Mouse (Mus musculus) forebrain, embryonic 11.5 days (tissue): ENCODE data around the gene Tcf7l1. TPM values are rescaled to one million over a fixed set of nuclear protein-coding genes. Genes with fewer than 3 reads are reported as not detected.

Source experiments
- ATAC-seq: fragments of 200-750 bp; cut with Nextera tagmentation; replicated peaks from 2 replicates; pipeline ENCODE4 v1.8.0; 2017; ENCODE audit warnings: moderate TSS enrichment; ENCODE audit not compliant: low FRiP score
- DNase-seq: peaks from one replicate; pipeline ENCODE4 v3.0.0-alpha.2; 2017; ENCODE audit warnings: low spot score
- H3K27ac ChIP-seq: fragments of 300-500 bp; sonication (generic); 2 replicates; pipeline ENCODE4 v1.5.1; 2014; ENCODE audit warnings: low read depth, low read length
- H3K27me3 ChIP-seq: fragments of 300-500 bp; sonication (generic); 2 replicates; pipeline ENCODE4 v1.6.1; 2014; ENCODE audit warnings: mild to moderate bottlenecking, low read length, mixed read lengths; ENCODE audit not compliant: control insufficient read depth, insufficient read depth
- H3K36me3 ChIP-seq: fragments of 300-500 bp; sonication (generic); 2 replicates; pipeline ENCODE4 v1.6.1; 2014; ENCODE audit warnings: mild to moderate bottlenecking, low read length, moderate library complexity, mixed read lengths; ENCODE audit not compliant: control insufficient read depth, insufficient read depth
- H3K4me1 ChIP-seq: fragments of 300-500 bp; sonication (generic); replicated peaks from 2 replicates; pipeline ENCODE4 v1.6.1; 2014; ENCODE audit warnings: low read length, mixed read lengths; ENCODE audit not compliant: control insufficient read depth, insufficient read depth
- H3K4me2 ChIP-seq: fragments of 300-500 bp; sonication (generic); 2 replicates; pipeline ENCODE4 v1.6.1; 2014; ENCODE audit warnings: low read depth, mild to moderate bottlenecking, low read length, moderate library complexity, mixed read lengths; ENCODE audit not compliant: severe bottlenecking
- H3K4me3 ChIP-seq: fragments of 300-500 bp; sonication (generic); 2 replicates; pipeline ENCODE4 v1.5.1; 2014; ENCODE audit warnings: low read depth, low read length
- H3K9ac ChIP-seq: fragments of 300-500 bp; sonication (generic); 2 replicates; pipeline ENCODE4 v1.6.1; 2014; ENCODE audit warnings: low read length
- H3K9me3 ChIP-seq: fragments of 300-500 bp; sonication (generic); 2 replicates; pipeline ENCODE4 v1.6.1; 2016; ENCODE audit warnings: low read length, mixed read lengths; ENCODE audit not compliant: control insufficient read depth
- WGBS: fragments of 180-500 bp; shearing (Covaris S2); extraction: QIAGEN DNeasy Blood & Tissue Kit; methylation state at CpG from one replicate; pipeline ENCODE4 v1.1.7; 2014; 5-methylcytosine and 5-hydroxymethylcytosine counted together
- polyA plus RNA-seq: library from polyadenylated mRNA; unstranded; fragments of >200 nt; fragmentation: Nextera tagmentation; extraction: Ambion mirVana; gene quantifications from 2 replicates; pipeline ENCODE4 v1.2.1, GENCODE M21; 2014

Tcf7l1 gene
- polyA plus RNA-seq, 1 experiment from 2014 or later = 33.3 TPM

DNA sequence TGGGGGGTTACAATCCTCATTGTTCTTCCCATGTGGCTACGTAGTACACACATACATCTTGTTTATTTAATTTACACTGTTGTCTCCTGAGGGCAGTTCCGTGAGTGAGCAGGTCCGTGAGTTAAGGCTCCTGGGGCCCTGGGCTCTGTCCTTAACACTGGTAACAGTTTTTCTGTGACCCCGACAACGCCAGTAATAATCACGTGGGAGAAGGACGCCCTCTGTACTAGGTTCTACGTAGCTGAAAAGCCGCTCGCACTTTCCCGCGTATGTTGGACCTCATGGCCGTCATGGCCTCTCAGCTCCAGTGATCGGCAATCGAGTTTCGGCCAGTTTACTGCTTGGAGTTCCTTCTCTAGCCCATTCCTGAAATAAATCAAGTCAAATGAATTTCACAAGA lies 6.4 kb upstream of the Tcf7l1 start:
- H3K4me3 ChIP-seq = no peak overlapping the region
- H3K9ac ChIP-seq = no peak overlapping the region
- no peak for DNase-seq
- WGBS = 61% methylated on average over 16 of the region's 16 CpGs
- no peak overlapping the region for H3K27ac ChIP-seq
- no peaks in the 10 kb centered on the region for H3K27me3 ChIP-seq
- H3K4me1 ChIP-seq = no peaks in the 10 kb centered on the region
- no peaks in the 10 kb centered on the region for H3K9me3 ChIP-seq
- no peak overlapping the region for H3K4me2 ChIP-seq
- no peaks in the 10 kb centered on the region for H3K36me3 ChIP-seq
- ATAC-seq = no peak

DNA sequence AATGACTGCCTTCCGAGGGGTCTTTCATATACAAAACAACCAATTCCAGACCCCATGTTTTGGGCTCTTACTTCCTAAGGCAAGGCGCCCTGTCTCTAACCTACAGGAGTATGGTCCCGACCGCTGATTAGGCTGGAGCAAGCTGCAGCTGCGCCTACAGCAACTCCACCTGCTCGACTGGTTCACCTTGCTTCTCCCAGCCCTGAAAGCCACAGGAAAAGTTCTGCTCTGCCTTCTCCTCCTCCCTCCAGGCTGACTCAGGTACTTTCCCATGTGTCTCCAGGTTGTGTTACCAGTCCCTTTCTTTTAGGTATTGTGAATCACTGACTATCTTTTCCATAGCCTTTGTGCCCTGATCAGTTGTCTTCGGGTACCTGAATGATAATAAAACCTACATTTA lies 5.8 kb upstream of the Tcf7l1 start:
- Histone ChIP-seq H3K27me3 (no peaks in the 10 kb centered on the region), H3K27ac (no peak overlapping the region), H3K4me1 (no peaks in the 10 kb centered on the region), H3K4me2 (no peak overlapping the region), H3K36me3 (no peaks in the 10 kb centered on the region), H3K4me3 (no peak overlapping the region), H3K9me3 (no peaks in the 10 kb centered on the region), H3K9ac (no peak overlapping the region)
- WGBS = 49% methylated on average over 7 of the region's 7 CpGs
- no peak for ATAC-seq
- DNase-seq = no peak

DNA sequence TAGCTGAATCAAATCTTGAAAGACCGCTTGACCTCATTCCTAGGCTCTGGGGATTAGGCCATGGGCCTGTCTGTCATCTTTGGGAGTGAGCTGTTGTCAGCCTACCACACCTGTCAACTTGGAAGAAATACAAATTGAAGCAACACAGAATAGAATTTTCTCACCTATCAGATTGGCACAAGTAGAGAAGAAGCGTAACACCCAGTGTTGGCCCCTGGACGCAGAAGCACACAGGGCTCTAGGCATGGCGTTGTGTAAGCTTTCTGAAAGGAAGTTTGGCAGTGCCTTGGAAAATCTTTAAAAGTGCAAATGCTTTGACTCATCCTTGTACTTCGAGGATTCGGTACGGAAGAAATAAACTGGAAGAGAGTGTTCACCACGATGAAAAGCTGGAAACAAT lies 3.6 kb upstream of the Tcf7l1 start:
- Histone ChIP-seq H3K27ac (no peak overlapping the region), H3K36me3 (no peaks in the 10 kb centered on the region), H3K4me3 (no peak overlapping the region), H3K4me2 (no peak overlapping the region), H3K9me3 (no peaks in the 10 kb centered on the region), H3K4me1 (no peaks in the 10 kb centered on the region), H3K27me3 (no peaks in the 10 kb centered on the region), H3K9ac (no peak overlapping the region)
- ATAC-seq = no peak
- no peak for DNase-seq
- WGBS = 95% methylated on average over 8 of the region's 8 CpGs

DNA sequence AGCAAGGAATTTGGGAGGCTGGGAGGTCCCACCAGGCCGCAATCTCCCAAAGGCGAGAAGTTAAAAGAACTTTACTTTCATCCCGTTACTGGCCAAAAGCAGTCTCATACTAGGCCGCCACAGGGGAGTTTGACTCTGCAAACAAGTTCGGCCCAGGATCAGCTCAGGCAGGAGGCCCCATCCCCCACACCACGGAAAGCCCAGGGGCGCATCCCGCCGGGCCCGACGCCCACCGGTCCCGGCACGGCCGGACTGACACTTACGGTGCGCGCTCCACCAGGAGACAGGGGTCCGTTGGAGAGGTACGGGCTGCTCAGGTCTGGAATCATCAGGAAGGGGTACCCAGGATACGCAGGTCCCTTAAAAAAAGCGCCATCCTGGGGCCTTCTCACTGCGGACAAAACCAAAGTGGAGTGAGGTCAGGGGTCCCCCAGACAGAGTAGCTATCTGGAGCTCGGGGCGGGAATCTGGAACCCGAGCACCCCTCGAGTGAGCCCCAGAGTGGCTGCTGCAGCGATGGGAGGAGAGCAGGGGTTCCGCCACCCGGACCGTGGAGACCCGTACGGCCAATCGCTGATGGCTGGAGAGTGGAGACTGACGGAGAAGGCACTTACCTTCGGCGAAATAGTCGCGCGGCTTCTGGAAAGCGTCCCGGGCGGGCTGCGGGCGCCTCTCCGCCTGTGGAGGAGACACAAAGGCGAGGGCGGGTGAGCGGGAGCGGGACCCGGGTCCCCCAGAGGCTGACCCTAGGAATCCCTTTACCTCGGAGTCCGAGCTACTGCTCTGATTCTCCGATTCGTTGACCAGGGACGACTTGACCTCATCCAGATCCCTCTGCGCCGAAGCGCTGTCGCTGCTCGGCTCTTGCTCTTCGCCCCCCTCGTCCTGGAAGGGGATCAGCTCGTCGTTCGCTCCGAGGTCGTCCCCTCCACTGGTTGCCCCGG lies 834 bp downstream of the Tcf7l1 start:
- WGBS = under 1% methylated on average over 69 of the region's 69 CpGs
- Histone ChIP-seq H3K4me2 (peak overlapping the region; percentile 75), H3K4me1 (peaks cover 6% of the 10 kb centered on the region; the same call in 1 of the 2 replicates), H3K9ac (peak overlapping the region; percentile 79), H3K27ac (peak overlapping the region; percentile 74), H3K4me3 (peak overlapping the region; percentile 84), H3K27me3 (no peaks in the 10 kb centered on the region), H3K9me3 (no peaks in the 10 kb centered on the region), H3K36me3 (peaks cover 3% of the 10 kb centered on the region; the same call in 1 of the 2 replicates)
- DNase-seq = peak; percentile 77
- peak; percentile 19 for ATAC-seq

DNA sequence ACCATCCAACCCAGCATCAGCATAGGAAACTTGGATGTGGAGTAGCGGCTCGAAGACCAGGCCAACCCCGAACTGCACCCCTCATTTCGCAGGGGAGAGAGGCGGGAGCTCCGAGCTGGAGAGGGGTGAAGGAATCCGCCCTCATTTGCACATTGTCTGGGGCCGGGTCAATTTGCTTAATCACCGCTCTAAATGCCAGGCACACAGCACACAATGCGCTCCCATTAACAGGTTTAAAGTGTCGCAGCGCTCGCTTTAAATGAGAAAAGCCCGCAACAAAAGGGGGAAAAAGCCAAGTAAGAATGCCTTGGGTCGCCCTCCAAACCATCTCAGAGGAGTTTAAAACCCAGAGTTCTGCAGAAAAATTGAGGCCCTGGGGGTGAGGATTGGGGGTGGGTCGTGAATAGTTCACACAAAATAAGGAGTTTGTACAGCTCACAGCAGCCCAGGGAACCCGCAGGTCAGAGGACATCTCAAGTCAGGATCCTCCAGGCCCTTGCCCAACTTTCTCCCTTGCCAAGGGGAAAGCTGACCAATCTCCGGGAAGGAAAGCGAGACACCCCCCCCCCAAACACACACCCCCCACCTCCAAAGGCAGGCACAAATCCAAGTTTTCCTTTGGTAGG lies 1.6 kb downstream of the Tcf7l1 start:
- Histone ChIP-seq H3K4me2 (peak overlapping the region; percentile 75), H3K9ac (peak overlapping the region; percentile 79), H3K4me1 (peaks cover 6% of the 10 kb centered on the region; the same call in 1 of the 2 replicates), H3K9me3 (no peaks in the 10 kb centered on the region), H3K4me3 (peak overlapping the region; percentile 84), H3K27ac (peak overlapping the region; percentile 74), H3K27me3 (no peaks in the 10 kb centered on the region), H3K36me3 (peaks cover 3% of the 10 kb centered on the region; the same call in 1 of the 2 replicates)
- WGBS = under 1% methylated on average over 19 of the region's 19 CpGs
- ATAC-seq (peak; percentile 42; the same call in 1 of the 2 replicates), DNase-seq (peak; percentile 75)

DNA sequence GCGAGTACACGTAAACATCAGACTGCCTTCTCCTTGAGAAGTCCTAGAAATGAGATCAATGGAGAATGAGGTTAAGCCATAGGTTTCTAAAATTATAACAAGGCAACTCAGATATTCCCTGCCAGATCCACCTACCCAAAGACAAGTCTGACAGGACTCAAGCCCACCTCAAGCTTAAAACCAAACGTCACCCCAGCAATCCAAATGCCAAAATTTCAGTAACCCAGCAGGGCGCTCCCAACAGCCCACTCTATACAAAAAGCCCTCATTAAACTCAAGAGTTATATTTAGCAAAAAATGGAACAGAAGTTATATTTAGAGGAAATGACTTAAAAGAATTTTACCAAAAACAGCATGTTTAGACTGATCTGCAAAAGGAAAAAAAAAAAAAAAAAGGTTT lies 5.3 kb downstream of the Tcf7l1 start:
- ATAC-seq (no peak), DNase-seq (no peak)
- Histone ChIP-seq H3K9me3 (no peaks in the 10 kb centered on the region), H3K27ac (no peak overlapping the region), H3K9ac (no peak overlapping the region), H3K36me3 (peaks cover 3% of the 10 kb centered on the region; the same call in 1 of the 2 replicates), H3K4me2 (no peak overlapping the region), H3K27me3 (no peaks in the 10 kb centered on the region), H3K4me3 (no peak overlapping the region), H3K4me1 (peaks cover 6% of the 10 kb centered on the region; the same call in 1 of the 2 replicates)
- WGBS = 88% methylated on average over 4 of the region's 4 CpGs

DNA sequence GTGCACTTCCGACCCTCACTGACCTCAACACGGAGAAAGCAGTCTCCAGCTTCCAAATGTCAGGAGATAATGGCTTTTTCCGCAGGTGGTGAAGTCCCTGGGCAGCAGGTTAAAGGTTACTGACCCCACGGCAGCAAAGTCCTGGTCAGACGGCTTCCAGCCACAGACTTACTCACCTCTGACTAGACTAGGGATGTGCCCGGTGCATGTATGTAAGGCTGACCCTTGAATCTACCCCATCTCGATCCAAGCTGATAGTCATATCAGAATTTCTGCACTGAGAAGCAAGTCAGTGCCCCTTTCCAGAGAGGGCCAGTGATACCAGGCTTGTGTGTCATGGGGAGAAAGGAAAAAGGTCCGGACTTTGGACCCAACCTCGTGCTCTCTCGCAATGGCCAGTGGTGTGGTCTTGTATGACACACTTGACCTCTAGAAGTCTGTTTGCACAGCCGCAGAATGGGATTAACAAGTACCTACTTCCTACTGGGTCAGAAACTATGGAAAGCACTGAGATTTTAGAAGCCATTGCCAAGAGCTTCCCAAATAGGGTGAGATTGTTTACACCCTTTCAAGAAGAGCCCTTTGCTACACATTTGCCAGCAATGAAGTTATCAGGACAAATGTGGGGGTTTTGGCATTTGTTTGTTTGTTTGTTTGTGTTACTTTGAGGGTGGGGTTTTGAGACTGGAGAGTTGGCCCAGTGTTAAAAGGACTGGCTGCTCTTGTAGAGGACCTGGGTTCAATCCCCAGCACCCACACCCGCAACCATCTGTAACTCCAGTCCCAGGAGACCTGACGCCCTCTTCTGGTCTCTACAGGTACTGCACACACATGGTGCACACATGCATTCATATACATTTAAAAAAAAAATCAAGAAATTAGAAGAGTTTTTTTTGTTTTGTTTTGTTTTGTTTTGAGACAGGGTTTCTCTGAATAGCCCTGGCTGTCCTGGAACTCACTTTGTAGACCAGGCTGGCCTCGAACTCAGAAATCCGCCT lies 10.0 kb downstream of the Tcf7l1 start:
- no peaks in the 10 kb centered on the region; the same call in 1 of the 2 replicates for H3K36me3 ChIP-seq
- peaks cover 1% of the 10 kb centered on the region; the same call in 1 of the 2 replicates for H3K4me1 ChIP-seq
- H3K9ac ChIP-seq = no peak overlapping the region
- no peaks in the 10 kb centered on the region for H3K9me3 ChIP-seq
- H3K27me3 ChIP-seq = no peaks in the 10 kb centered on the region
- no peak overlapping the region for H3K4me2 ChIP-seq
- 91% methylated on average over 15 of the region's 15 CpGs for WGBS
- ATAC-seq = no peak
- no peak overlapping the region for H3K27ac ChIP-seq
- H3K4me3 ChIP-seq = no peak overlapping the region
- DNase-seq = no peak

DNA sequence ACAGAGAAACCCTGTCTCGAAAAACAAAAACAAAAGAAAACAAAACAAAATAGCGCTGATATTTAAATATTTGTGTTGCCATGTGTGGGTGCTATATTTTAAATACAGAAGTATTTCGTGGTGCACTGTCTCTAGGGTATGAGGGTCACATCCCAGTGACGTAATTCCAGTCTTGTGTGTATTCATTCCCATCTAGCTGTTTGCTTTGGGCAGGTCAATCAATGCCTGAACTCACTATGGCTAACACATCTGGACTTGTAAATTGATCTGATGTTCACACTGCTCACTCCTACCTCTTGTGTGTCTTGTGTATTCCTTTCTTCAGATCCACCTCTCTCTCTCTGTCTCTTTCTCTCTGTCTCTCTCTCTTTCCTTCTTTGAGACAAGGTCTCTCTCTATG lies 11.8 kb downstream of the Tcf7l1 start:
- WGBS = 91% methylated on average over 4 of the region's 4 CpGs
- no peak for DNase-seq
- Histone ChIP-seq H3K4me3 (no peak overlapping the region), H3K36me3 (no peaks in the 10 kb centered on the region; the same call in 1 of the 2 replicates), H3K9me3 (no peaks in the 10 kb centered on the region), H3K27ac (no peak overlapping the region), H3K27me3 (no peaks in the 10 kb centered on the region), H3K9ac (no peak overlapping the region), H3K4me1 (peaks cover 1% of the 10 kb centered on the region; the same call in 1 of the 2 replicates), H3K4me2 (no peak overlapping the region)
- no peak for ATAC-seq
